Mouse (Mus musculus): Measurements from ENCODE around the gene Slc28a3. TPM values are rescaled to one million over a fixed set of nuclear protein-coding genes. Genes with fewer than 3 reads are reported as not detected.

The Slc28a3 gene
- not detected in 2 replicates for polyA plus RNA-seq (2016; fragmentation: Nextera tagmentation; extraction: Ambion mirVana)

DNA sequence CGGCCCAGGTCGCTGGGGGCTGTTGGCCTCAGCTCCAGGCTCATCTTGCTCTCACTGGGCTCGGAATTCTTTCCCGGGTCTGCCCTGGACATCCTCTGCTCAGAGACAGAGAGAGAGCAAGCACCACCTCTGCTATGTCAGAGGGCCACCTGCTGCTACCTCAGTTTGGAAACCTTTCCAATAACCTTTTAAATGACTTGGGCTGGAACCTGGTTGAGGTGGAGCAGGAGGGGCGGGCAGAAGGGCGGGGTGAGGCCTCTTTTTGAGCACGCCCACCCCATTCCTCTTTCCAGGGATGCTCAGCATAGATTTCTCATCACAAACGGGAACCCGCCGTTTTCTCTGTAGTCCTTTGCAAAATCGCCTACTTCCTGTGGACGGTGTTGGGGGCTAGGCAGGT is at the start of gene Slc28a3:
Slc28a3 (minus strand) TSS at position 162 of the 400 bp plus-strand sequence.
- H3K36me3 ChIP-seq, result no peaks in the 10 kb centered on the region
- ATAC-seq, result no peak
- no peak within 1 kb of the TSS for H3K9ac ChIP-seq
- no peaks in the 10 kb centered on the region for H3K4me1 ChIP-seq
- WGBS (ENCODE audit: insufficient replicate concordance), result 9% methylated on average over 12 of the region's 12 CpGs
- H3K4me3 ChIP-seq, result no peak within 1 kb of the TSS
- peaks cover 36% of the 10 kb centered on the region for H3K27me3 ChIP-seq (replicated peaks)
- no peak within 1 kb of the TSS for H3K27ac ChIP-seq
- H3K9me3 ChIP-seq (replicated peaks), result no peaks in the 10 kb centered on the region
- H3K4me2 ChIP-seq, result no peak within 1 kb of the TSS

DNA sequence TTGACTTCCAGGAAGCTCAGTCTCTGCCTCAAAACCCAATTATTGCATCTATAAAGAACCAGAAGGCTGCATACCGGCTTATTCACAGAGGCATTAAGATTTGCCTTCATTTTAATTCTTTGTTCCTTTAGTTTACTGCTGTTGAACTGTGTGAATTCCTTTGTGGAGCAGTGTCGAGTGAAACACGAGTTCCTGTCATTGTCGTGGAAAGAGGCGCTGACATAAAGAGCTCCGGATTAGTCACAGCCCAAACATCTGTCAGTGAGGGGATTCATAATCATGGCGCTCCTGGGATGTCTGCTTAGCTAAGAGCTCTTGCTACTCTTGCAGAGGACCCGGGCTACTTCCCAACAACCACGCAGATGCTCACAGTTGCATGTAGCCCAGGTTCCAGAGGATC is 47.3 kb upstream of the Slc28a3 start:
- Histone ChIP-seq H3K27me3 (replicated peaks) (no peaks in the 10 kb centered on the region), H3K36me3 (no peaks in the 10 kb centered on the region), H3K27ac (no peak overlapping the region), H3K4me2 (no peak overlapping the region), H3K4me3 (no peak overlapping the region), H3K4me1 (no peaks in the 10 kb centered on the region), H3K9me3 (replicated peaks) (no peaks in the 10 kb centered on the region), H3K9ac (no peak overlapping the region)
- no peak for ATAC-seq
- 58% methylated on average over 9 of the region's 9 CpGs for WGBS (ENCODE audit: insufficient replicate concordance)

DNA sequence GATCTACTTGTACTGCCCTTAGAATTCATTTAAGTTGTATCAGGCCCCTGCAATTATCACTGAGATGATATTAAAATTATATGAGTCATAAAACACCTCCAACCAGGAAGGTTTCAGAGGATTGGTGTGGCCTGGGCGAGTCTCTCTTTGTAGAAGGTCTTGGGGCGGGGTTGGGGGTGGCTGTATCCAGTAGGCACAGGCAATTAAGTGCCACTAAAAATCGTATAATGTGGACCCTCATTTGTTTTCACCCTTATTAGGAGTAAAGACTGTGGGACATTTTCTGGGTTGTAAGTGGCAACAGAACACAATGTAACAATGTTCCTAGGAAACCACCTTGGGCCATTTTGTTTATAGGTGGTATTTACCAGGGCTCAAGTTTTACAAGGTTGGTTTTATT is 46.2 kb upstream of the Slc28a3 start:
- Histone ChIP-seq H3K4me1 (no peaks in the 10 kb centered on the region), H3K27me3 (replicated peaks) (no peaks in the 10 kb centered on the region), H3K9me3 (replicated peaks) (no peaks in the 10 kb centered on the region), H3K4me3 (no peak overlapping the region), H3K27ac (no peak overlapping the region), H3K9ac (no peak overlapping the region), H3K4me2 (no peak overlapping the region), H3K36me3 (no peaks in the 10 kb centered on the region)
- 69% methylated on average over 3 of the region's 3 CpGs for WGBS (ENCODE audit: insufficient replicate concordance)
- ATAC-seq, result no peak

DNA sequence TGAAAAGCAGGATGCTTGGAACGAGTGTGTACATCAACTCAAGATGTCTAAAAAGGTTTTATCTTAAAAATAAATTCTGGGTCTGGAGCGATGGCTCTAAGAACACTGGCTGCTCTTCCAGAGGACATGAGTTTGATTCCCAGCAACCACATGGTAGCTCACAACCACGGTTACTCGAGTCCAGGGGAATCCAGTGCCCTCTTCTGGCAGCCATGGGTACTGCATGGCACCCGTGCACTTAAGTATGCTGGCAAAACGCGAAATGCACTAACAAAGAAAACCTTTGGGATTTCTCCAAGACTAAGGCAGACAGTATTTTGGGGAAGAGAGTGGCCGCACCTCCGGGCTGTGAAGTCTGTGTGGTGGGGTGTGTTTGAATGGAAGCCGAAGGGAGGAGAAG is 44.9 kb upstream of the Slc28a3 start:
- Histone ChIP-seq H3K27ac (no peak overlapping the region), H3K9me3 (replicated peaks) (no peaks in the 10 kb centered on the region), H3K36me3 (no peaks in the 10 kb centered on the region), H3K9ac (no peak overlapping the region), H3K4me1 (no peaks in the 10 kb centered on the region), H3K27me3 (replicated peaks) (no peaks in the 10 kb centered on the region), H3K4me3 (no peak overlapping the region), H3K4me2 (no peak overlapping the region)
- ATAC-seq, result no peak
- WGBS (ENCODE audit: insufficient replicate concordance), result 59% methylated on average over 10 of the region's 10 CpGs

DNA sequence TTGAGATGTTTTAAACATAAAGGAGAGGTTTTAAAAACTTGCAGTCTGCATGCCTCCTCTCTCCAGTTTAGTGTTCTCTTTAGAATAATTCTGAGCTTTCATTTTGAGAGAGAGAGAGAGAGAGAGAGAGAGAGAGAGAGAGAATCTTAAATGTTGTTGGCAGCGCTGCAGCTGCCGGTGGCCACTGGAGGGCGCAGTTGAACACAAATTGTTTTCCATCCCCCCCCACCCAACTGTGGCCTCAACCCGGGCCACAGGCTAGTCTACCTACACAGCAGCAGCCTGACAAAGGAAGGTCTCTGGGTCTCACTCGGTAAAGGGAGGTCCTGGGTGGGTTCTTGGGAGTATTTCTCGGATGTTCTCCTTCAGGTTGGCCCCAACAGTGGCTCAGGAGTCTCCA is 29.7 kb upstream of the Slc28a3 start:
- no peak overlapping the region for H3K9ac ChIP-seq
- 4% methylated on average over 6 of the region's 6 CpGs for WGBS (ENCODE audit: insufficient replicate concordance)
- H3K4me3 ChIP-seq, result no peak overlapping the region
- H3K4me2 ChIP-seq, result no peak overlapping the region
- no peaks in the 10 kb centered on the region for H3K36me3 ChIP-seq
- no peaks in the 10 kb centered on the region for H3K9me3 ChIP-seq (replicated peaks)
- H3K27me3 ChIP-seq (replicated peaks), result no peaks in the 10 kb centered on the region; the same call in 1 of the 2 replicates
- no peak overlapping the region for H3K27ac ChIP-seq
- H3K4me1 ChIP-seq, result no peaks in the 10 kb centered on the region
- ATAC-seq, result no peak

DNA sequence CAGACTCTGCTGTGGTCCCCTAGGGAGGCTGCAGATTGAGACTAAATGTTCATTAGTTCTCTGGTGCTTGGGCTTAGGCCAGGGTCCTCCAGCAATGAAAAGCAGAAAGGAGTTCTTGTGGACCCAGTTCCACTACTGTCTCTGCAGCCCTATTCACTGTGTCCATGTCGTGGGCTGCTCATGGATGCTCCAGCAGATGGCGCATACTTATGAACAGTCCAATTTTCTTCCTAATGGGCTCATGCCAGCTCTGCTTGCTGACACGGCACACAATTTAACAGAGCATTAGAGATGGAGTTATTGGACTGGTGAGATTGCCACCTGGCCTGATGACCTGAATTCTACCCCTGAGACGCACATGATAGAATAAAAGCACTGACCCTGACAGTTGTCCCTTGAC is 28.3 kb upstream of the Slc28a3 start:
- no peak overlapping the region for H3K27ac ChIP-seq
- H3K4me1 ChIP-seq, result no peaks in the 10 kb centered on the region
- peaks cover 1% of the 10 kb centered on the region for H3K27me3 ChIP-seq (replicated peaks)
- no peak overlapping the region for H3K4me3 ChIP-seq
- no peaks in the 10 kb centered on the region for H3K36me3 ChIP-seq
- 51% methylated on average over 4 of the region's 4 CpGs for WGBS (ENCODE audit: insufficient replicate concordance)
- no peak for ATAC-seq
- no peak overlapping the region for H3K9ac ChIP-seq
- H3K9me3 ChIP-seq (replicated peaks), result no peaks in the 10 kb centered on the region
- H3K4me2 ChIP-seq, result no peak overlapping the region

DNA sequence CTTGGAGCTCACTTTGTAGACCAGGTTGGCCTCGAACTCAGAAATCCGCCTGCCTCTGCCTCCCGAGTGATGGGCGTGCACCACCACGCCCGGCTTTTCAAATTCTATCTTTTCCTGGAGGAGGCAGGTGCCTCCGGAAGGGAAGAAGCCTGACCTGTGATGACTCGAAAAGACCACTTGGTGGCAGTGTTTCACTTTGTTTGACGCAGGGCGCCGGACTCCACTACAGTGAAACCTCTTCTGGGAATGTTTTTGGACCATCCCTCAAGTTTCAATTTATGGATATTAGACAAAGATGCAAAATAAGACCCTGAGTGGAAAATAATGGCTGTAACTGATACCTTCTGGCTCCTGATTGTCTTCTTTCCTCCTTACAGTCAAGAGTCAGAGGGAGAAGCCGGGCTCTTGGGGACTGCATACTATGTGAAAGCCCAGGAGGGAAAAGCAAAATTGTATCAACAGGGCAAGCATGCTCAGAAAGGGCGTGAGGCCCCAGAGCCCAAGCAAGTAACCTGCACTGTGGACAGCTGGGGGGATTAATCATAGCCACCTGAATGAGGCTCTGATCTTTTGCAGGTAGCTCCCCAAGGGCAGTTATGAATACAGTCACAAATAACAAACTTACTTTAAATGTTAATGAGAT is 26.8 kb upstream of the Slc28a3 start:
- Histone ChIP-seq H3K4me2 (no peak overlapping the region), H3K36me3 (no peaks in the 10 kb centered on the region), H3K9me3 (replicated peaks) (no peaks in the 10 kb centered on the region), H3K4me3 (no peak overlapping the region), H3K27me3 (replicated peaks) (peaks cover 16% of the 10 kb centered on the region), H3K9ac (no peak overlapping the region), H3K4me1 (no peaks in the 10 kb centered on the region), H3K27ac (no peak overlapping the region)
- WGBS (ENCODE audit: insufficient replicate concordance), result 15% methylated on average over 13 of the region's 13 CpGs
- no peak for ATAC-seq

DNA sequence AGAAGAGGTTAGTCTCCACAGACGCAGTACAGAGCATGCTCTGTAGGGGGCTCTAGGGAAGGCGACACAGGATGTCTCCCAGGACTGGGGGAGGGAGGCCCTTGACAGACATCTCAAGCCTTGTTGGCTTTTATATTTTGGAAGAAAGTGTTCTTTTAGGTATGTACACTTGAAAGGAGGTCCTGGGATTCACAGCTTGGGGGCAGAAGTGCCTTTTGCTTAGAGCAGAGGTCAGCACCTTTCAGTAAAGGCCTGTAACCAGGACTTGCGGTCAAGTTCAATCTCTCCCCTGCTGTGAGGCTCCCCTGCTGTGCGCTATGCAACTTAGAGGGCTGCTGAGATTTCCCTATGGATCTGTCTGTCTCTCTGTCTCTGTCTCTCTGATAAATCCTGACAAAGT is 23.2 kb upstream of the Slc28a3 start:
- Histone ChIP-seq H3K9me3 (replicated peaks) (no peaks in the 10 kb centered on the region), H3K4me3 (no peak overlapping the region), H3K27ac (no peak overlapping the region), H3K9ac (no peak overlapping the region), H3K4me2 (no peak overlapping the region), H3K4me1 (0 out of 2 replicates have a peak, but pooled peaks cover 4% of the 10 kb centered on the region), H3K36me3 (no peaks in the 10 kb centered on the region), H3K27me3 (replicated peaks) (peaks cover 21% of the 10 kb centered on the region)
- WGBS (ENCODE audit: insufficient replicate concordance), result 22% methylated on average over 4 of the region's 4 CpGs
- ATAC-seq, result no peak

DNA sequence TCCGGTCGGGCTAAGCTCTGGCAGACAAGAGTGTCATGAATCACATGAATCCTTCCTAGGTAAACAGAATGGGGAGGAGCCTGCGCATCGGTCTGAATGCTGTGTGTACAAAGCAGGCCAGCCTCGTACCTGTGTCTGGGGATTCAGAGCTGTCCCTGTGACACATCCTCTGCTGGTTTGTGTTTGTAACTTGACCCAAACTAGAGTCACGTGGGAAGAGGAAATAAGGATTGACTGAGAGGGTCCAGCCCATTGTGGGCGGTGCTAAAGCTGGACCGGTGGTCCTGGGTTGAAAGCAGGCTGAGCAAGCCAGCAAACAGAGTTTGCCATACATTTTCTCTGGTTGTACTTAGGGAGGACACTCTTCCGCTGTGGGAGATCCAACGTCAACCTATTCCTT is 20.1 kb upstream of the Slc28a3 start:
- H3K4me1 ChIP-seq, result 0 out of 2 replicates have a peak, but pooled peaks cover 4% of the 10 kb centered on the region
- 42% methylated on average over 10 of the region's 10 CpGs for WGBS (ENCODE audit: insufficient replicate concordance)
- H3K27me3 ChIP-seq (replicated peaks), result peaks cover 23% of the 10 kb centered on the region
- no peak overlapping the region for H3K27ac ChIP-seq
- no peak overlapping the region for H3K4me3 ChIP-seq
- no peaks in the 10 kb centered on the region for H3K9me3 ChIP-seq (replicated peaks)
- ATAC-seq, result no peak
- H3K4me2 ChIP-seq, result no peak overlapping the region
- H3K9ac ChIP-seq, result no peak overlapping the region
- no peaks in the 10 kb centered on the region for H3K36me3 ChIP-seq

DNA sequence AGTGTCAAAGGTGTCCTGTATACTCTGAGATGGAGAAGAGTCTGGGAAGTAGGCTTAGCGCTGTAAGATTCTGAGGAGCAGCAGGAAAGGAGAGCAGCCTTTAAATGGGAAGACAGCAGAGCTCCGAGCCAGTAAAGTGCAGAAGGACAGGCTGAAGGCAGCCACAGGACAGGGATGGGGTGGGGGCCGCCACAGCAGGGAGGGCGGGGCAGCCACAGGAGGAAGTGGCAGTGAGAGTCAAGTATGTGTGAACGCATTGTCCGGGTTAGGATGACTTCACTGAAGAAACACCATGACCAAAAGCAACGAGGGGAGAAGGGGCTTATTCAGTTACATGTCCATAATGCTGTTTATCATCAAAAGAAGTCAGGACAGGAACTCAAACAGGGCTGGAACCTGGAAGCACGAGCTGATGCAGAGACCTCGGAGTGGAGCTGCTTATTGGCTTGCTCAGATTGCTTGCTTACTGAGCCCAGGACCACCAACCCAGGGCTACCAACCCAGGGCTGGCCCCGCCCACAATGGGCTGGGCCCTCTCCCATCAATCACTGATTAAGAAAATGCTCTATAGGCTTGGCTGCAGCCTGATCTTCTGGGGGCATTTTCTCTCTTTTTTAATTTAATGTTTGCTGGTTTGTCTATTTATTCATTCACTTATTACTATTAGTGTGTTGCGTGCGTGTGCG is 18.8 kb upstream of the Slc28a3 start:
- ATAC-seq, result no peak
- H3K36me3 ChIP-seq, result no peaks in the 10 kb centered on the region
- H3K4me2 ChIP-seq, result no peak overlapping the region
- 17% methylated on average over 13 of the region's 13 CpGs for WGBS (ENCODE audit: insufficient replicate concordance)
- no peaks in the 10 kb centered on the region for H3K9me3 ChIP-seq (replicated peaks)
- no peak overlapping the region for H3K9ac ChIP-seq
- H3K27me3 ChIP-seq (replicated peaks), result peaks cover 23% of the 10 kb centered on the region
- no peak overlapping the region for H3K4me3 ChIP-seq
- H3K4me1 ChIP-seq, result 0 out of 2 replicates have a peak, but pooled peaks cover 4% of the 10 kb centered on the region
- no peak overlapping the region for H3K27ac ChIP-seq

DNA sequence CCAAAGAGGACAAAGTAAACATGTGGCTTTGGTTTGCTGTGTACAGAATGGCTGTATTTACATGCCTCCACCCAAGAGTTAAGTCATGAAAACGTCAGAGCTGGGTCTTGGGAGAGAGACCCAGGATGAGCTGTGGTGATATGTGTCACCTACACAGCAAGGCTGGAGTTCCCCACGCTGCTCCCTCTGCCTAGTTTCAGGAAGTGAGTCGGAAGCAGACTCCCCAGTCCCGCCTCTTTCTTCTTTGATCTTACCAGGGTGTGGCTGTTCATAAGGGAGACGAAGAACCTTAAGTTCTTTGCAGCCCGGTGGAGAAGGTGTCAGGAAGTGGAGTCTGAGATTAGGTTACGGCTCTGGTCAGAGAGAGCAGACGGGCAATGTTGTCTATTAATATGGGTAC is 12.0 kb upstream of the Slc28a3 start:
- H3K4me2 ChIP-seq, result no peak overlapping the region
- H3K4me3 ChIP-seq, result no peak overlapping the region
- peaks cover 3% of the 10 kb centered on the region; the same call in 1 of the 2 replicates for H3K27me3 ChIP-seq (replicated peaks)
- H3K36me3 ChIP-seq, result no peaks in the 10 kb centered on the region
- H3K9me3 ChIP-seq (replicated peaks), result no peaks in the 10 kb centered on the region
- H3K9ac ChIP-seq, result no peak overlapping the region
- no peak for ATAC-seq
- no peak overlapping the region for H3K27ac ChIP-seq
- WGBS (ENCODE audit: insufficient replicate concordance), result 17% methylated on average over 8 of the region's 8 CpGs
- H3K4me1 ChIP-seq, result no peaks in the 10 kb centered on the region

DNA sequence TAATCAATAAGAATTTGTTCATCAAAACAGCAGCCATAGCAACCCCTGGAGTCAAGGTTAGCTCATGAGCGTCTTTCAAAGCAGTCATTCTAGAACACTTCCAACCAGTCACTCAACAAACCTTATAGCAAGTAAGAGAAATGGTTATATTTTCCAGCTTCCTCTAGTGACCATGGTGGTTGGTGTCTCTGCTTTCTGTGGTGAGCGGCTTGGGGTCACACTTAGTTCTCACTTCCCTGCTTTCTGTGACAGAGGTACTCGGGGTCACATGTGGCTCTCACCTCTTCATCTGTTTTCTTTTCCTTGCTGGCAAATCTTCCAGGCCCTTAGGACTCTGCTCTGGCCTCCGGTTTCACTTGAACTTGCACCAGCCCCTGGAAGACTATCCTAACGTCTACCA is 8.6 kb upstream of the Slc28a3 start:
- 42% methylated on average over 5 of the region's 5 CpGs for WGBS (ENCODE audit: insufficient replicate concordance)
- H3K4me1 ChIP-seq, result no peaks in the 10 kb centered on the region
- no peak overlapping the region for H3K4me2 ChIP-seq
- H3K9ac ChIP-seq, result no peak overlapping the region
- no peak overlapping the region for H3K27ac ChIP-seq
- H3K4me3 ChIP-seq, result no peak overlapping the region
- no peaks in the 10 kb centered on the region for H3K9me3 ChIP-seq (replicated peaks)
- ATAC-seq, result no peak
- peaks cover 3% of the 10 kb centered on the region; the same call in 1 of the 2 replicates for H3K27me3 ChIP-seq (replicated peaks)
- no peaks in the 10 kb centered on the region for H3K36me3 ChIP-seq

Data from liver, embryonic 12.5 days (tissue).